Mouse (Mus musculus) heart, embryonic 14.5 days (tissue): ENCODE measurements around the gene Stk16. TPM values are rescaled to one million over a fixed set of nuclear protein-coding genes. Genes with fewer than 3 reads are reported as not detected.

Experiments
- ATAC-seq: fragments of 200-750 bp; cut with Nextera tagmentation; 2 replicates; pipeline ENCODE4 v1.8.0; 2017; ENCODE audit warnings: low read depth, moderate TSS enrichment; ENCODE audit not compliant: insufficient number of reproducible peaks, insufficient read depth, low FRiP score
- H3K27ac ChIP-seq, 2 experiments: fragments of 200-500 bp in 1 of 2; fragments of 300-500 bp in 1 of 2; sonication (generic) in 1 of 2; replicated peaks in 1 of 2; 2 replicates each; pipeline ENCODE4 v1.5.1; 2012 to 2014; ENCODE audit warnings: low read depth in 2 of 2, low read length in 2 of 2, control low read depth in 1 of 2, mild to moderate bottlenecking in 1 of 2, mixed read lengths in 1 of 2; ENCODE audit not compliant: control insufficient read depth in 1 of 2, insufficient read depth in 1 of 2
- H3K27me3 ChIP-seq: fragments of 300-500 bp; sonication (generic); 2 replicates; pipeline ENCODE4 v1.6.1; 2014; ENCODE audit warnings: mild to moderate bottlenecking, low read length, control low read depth; ENCODE audit not compliant: control insufficient read depth, insufficient read depth
- H3K36me3 ChIP-seq: fragments of 300-500 bp; sonication (generic); 2 replicates; pipeline ENCODE4 v1.6.1; 2014; ENCODE audit warnings: mild to moderate bottlenecking, control low read depth, low read length, mixed read lengths; ENCODE audit not compliant: control insufficient read depth, insufficient read depth
- H3K4me1 ChIP-seq, 2 experiments: fragments of 200-500 bp in 1 of 2; fragments of 300-500 bp in 1 of 2; sonication (generic) in 1 of 2; 2 replicates each; pipeline ENCODE4 v1.6.1; 2012 to 2014; ENCODE audit warnings: low read length in 2 of 2, control low read depth in 1 of 2, mixed read lengths in 1 of 2; ENCODE audit not compliant: control insufficient read depth in 2 of 2, insufficient read depth in 2 of 2
- H3K4me2 ChIP-seq: fragments of 300-500 bp; sonication (generic); 2 replicates; pipeline ENCODE4 v1.6.1; 2014; ENCODE audit warnings: mild to moderate bottlenecking, low read length
- H3K4me3 ChIP-seq, 2 experiments: fragments of 200-500 bp in 1 of 2; fragments of 300-500 bp in 1 of 2; sonication (generic) in 1 of 2; 2 replicates each; pipeline ENCODE4 v1.5.1; 2012 to 2014; ENCODE audit warnings: low read length in 2 of 2, mild to moderate bottlenecking in 2 of 2, control low read depth in 1 of 2, low read depth in 1 of 2, moderate library complexity in 1 of 2; ENCODE audit not compliant: control insufficient read depth in 1 of 2, insufficient read depth in 1 of 2
- H3K9ac ChIP-seq: fragments of 300-500 bp; sonication (generic); 2 replicates; pipeline ENCODE4 v1.6.1; 2014; ENCODE audit warnings: mild to moderate bottlenecking, low read length
- H3K9me3 ChIP-seq: fragments of 300-500 bp; sonication (generic); 2 replicates; pipeline ENCODE4 v1.6.1; 2016; ENCODE audit warnings: low read length, control low read depth; ENCODE audit not compliant: control insufficient read depth
- WGBS: fragments of 180-500 bp; shearing (Covaris S2); extraction: QIAGEN DNeasy Blood & Tissue Kit; methylation state at CpG from one replicate; pipeline ENCODE4 v1.1.7; 2014; 5-methylcytosine and 5-hydroxymethylcytosine counted together
- polyA plus RNA-seq: library from polyadenylated mRNA; unstranded; fragments of >200 nt; fragmentation: Nextera tagmentation; extraction: Ambion mirVana; gene quantifications from 2 replicates; pipeline ENCODE4 v1.2.1, GENCODE M21; 2014

Stk16 gene
- polyA plus RNA-seq, 1 experiment from 2014 or later, result 86.2 TPM

DNA sequence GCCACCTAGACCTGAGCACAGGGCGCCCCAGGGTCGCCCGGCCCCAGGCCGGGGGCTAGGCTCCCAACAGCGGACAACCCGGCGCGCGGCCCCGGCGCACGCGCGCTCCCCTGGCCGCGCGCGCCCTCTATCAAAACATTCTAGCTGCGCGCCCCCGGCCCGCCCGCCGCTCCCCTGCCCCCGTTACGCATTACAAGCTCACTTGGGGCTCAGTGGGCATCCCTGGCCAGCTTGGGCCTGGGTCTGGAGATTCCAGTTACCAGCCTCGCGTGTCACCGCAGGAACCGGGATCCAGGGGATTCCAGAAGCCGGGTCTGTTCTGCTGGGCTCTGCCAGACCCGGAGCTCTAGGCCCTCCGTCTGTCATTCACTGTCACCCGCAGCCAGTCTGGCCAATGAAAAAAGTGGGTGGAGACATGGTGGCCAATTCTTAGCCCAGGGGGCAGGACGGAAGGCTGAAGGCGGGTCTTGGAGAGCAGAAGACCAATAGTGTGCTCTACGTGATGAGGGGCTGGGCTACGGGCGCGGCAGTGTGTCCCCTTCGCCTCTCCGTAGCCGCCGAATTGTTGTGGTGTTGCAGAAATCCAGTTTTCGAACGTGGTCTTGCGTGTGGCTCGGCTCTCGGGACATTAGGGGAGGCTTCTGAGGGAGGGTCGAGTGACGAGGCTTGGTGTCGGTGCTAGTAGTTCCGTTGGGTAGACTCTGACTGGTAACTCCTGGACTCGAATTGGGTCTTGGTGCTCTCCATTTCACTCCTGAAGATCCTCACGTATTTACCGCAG, 18.8 kb upstream of the Stk16 start, which contains the start of the genes Ankzf1 and Atg9a:
Ankzf1 (plus strand) TSS at position 530 of the 781 bp plus-strand sequence.
Atg9a (minus strand) TSS at position 575 of the 781 bp plus-strand sequence.
- H3K27ac ChIP-seq, result peak within 1 kb of the TSS; percentile 83 to 90
- peak within 1 kb of the TSS; percentile 87 for H3K4me2 ChIP-seq
- under 1% methylated on average over 56 of the region's 56 CpGs for WGBS

DNA sequence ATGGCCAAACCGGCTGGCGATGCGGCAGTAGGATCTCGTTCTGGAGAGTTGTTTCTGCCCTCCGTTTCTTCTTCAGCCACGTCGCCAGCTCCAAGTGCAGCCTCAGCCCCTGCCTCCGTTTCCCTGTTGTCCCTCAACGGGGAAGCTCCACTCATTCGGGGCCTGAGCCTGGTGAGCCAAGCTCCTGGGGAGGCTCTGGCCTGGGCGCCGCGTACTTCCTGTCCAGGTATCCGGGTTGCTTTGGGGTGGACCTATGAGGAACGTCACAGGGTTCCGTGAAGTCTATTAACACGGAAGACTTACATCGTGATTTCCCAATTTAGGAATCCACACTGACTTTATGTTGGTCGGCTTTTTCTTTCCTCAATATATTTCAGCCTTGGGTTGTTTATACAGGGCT, 18.2 kb upstream of the Stk16 start:
- Histone ChIP-seq H3K4me1 (peaks cover 5 to 20% of the 10 kb centered on the region in 2 experiments), H3K9me3 (no peaks in the 10 kb centered on the region), H3K27me3 (no peaks in the 10 kb centered on the region), H3K9ac (peak overlapping the region; percentile 87), H3K27ac (peak overlapping the region; percentile 83 to 90), H3K4me3 (peak overlapping the region; percentile 56 to 66), H3K36me3 (peaks cover 48% of the 10 kb centered on the region), H3K4me2 (peak overlapping the region; percentile 69)
- WGBS, result under 1% methylated on average over 19 of the region's 19 CpGs
- no peak for ATAC-seq

More for the DNA sequence above, 18.8 kb upstream of the Stk16 start, which contains the start of the genes Ankzf1 and Atg9a:
- peak within 1 kb of the TSS; percentile 87 for H3K9ac ChIP-seq
- ATAC-seq, result peak; percentile 99
- no peaks in the 10 kb centered on the region for H3K27me3 ChIP-seq
- peaks cover 48% of the 10 kb centered on the region for H3K36me3 ChIP-seq
- H3K4me3 ChIP-seq, result peak within 1 kb of the TSS; percentile 64 to 66
- H3K4me1 ChIP-seq, result peaks cover 5 to 20% of the 10 kb centered on the region in 2 experiments
- H3K9me3 ChIP-seq, result no peaks in the 10 kb centered on the region

DNA sequence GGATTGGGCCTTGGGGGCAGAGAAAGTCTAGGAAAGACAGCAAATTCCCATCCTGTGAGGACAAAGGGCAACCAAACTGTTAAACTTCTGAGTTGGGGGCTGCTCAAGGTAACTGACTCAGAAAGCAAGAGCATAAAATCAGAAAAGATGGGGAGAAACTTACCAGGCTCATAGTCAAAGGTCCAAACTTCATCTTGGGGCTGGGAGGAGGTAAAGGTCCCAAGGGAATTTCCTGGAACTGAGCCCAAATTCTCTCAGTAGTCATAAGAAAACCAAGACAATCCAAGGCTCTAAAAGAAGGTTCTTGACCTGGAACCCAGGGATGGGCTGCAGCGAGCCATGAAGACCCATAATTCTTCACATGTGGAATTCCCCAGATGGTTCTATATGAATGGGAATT, 9.4 kb upstream of the Stk16 start:
- Histone ChIP-seq H3K4me2 (no peak overlapping the region), H3K27me3 (no peaks in the 10 kb centered on the region), H3K36me3 (peaks cover 38% of the 10 kb centered on the region), H3K27ac (no peak overlapping the region), H3K4me1 (no peaks in the 10 kb centered on the region), H3K9ac (no peak overlapping the region), H3K4me3 (no peak overlapping the region), H3K9me3 (no peaks in the 10 kb centered on the region)
- ATAC-seq, result no peak
- WGBS, result 76% methylated on average over 1 of the region's 1 CpGs

GRCm38 (mm10) chr1:75208967-75209678, 1.5 kb upstream of the Stk16 start:
- WGBS, result 12% methylated on average over 34 of the region's 34 CpGs
- Histone ChIP-seq H3K27ac (no peak overlapping the region), H3K4me1 (peaks cover 10 to 16% of the 10 kb centered on the region in 2 experiments; a peak in 3 of 4 replicates)

DNA sequence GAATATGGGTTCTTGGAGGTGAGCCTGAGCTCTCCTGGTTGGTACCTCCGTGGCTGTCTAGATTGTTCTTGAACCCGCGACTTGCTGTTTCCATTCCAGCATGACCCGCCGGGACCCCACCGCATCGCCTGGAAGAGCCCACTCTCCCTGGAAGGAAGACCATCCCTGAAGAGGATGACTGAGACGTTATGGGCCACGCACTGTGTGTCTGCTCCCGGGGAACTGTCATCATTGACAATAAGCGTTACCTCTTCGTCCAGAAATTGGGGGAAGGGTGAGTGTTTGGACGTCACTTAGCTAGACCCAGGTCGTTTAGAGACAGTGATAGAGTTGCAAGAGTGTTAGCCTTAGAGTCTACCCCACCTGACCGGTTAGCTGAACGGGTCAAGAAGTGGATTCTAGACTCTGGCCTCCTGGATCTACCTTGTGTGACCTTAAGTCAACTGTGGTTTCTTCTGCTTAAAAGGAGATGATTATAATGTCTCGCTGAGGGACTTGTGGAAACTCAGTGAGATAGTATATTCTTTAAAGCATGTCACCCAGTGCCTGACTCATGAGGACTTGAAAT, 587 bp downstream of the Stk16 start:
- no peak for ATAC-seq
- peaks cover 6% of the 10 kb centered on the region; the same call in 1 of the 2 replicates for H3K27me3 ChIP-seq
- H3K4me2 ChIP-seq, result peak overlapping the region; percentile 93
- peaks cover 10 to 16% of the 10 kb centered on the region in 2 experiments; a peak in 3 of 4 replicates for H3K4me1 ChIP-seq
- 10% methylated on average over 17 of the region's 17 CpGs for WGBS
- peaks cover 45% of the 10 kb centered on the region for H3K36me3 ChIP-seq
- peak overlapping the region; percentile 71 to 97 for H3K4me3 ChIP-seq
- H3K9ac ChIP-seq, result peak overlapping the region; percentile 97
- H3K27ac ChIP-seq, result peak overlapping the region in 1 of 2 experiments; percentile 15; a peak in 2 of 4 replicates
- H3K9me3 ChIP-seq, result no peaks in the 10 kb centered on the region

More at GRCm38 (mm10) chr1:75208967-75209678, 1.5 kb upstream of the Stk16 start:
- ATAC-seq, result no peak
- H3K27me3 ChIP-seq, result peaks cover 6% of the 10 kb centered on the region; the same call in 1 of the 2 replicates
- H3K4me2 ChIP-seq, result peak overlapping the region; percentile 93
- peaks cover 25% of the 10 kb centered on the region for H3K36me3 ChIP-seq
- peak overlapping the region; percentile 36 to 61 for H3K4me3 ChIP-seq
- no peaks in the 10 kb centered on the region for H3K9me3 ChIP-seq
- peak overlapping the region; percentile 67 for H3K9ac ChIP-seq

- Histone ChIP-seq H3K4me2 (no peak overlapping the region), H3K9me3 (no peaks in the 10 kb centered on the region), H3K4me1 (peaks cover 10 to 16% of the 10 kb centered on the region in 2 experiments; a peak in 3 of 4 replicates), H3K36me3 (peaks cover 47% of the 10 kb centered on the region), H3K9ac (no peak overlapping the region), H3K4me3 (no peak overlapping the region), H3K27me3 (peaks cover 9% of the 10 kb centered on the region), H3K27ac (no peak overlapping the region)
- WGBS, result 86% methylated on average over 4 of the region's 4 CpGs
- no peak for ATAC-seq
These were observed 1.9 kb downstream of the Stk16 start for GRCm38 (mm10) chr1:75212542-75212941.

- H3K4me1 ChIP-seq, result peaks cover 10 to 16% of the 10 kb centered on the region in 2 experiments; a peak in 3 of 4 replicates
- 79% methylated on average over 7 of the region's 7 CpGs for WGBS
These were observed 2.5 kb downstream of the Stk16 start for GRCm38 (mm10) chr1:75213096-75213495.

More at GRCm38 (mm10) chr1:75213096-75213495, 2.5 kb downstream of the Stk16 start:
- Histone ChIP-seq H3K9me3 (no peaks in the 10 kb centered on the region), H3K9ac (no peak overlapping the region), H3K36me3 (peaks cover 47% of the 10 kb centered on the region), H3K4me2 (no peak overlapping the region), H3K4me3 (no peak overlapping the region), H3K27me3 (peaks cover 9% of the 10 kb centered on the region), H3K27ac (no peak overlapping the region)
- no peak for ATAC-seq
